Mouse (Mus musculus) heart, adult 2 months (tissue): ENCODE measurements around the gene Stag1. TPM values are rescaled to one million over a fixed set of nuclear protein-coding genes. Genes with fewer than 3 reads are reported as not detected.

ENCODE experiments used
- DNase-seq, 2 experiments: peaks; one replicate each; pipeline ENCODE4 v3.0.0; 2021
- H3K27ac ChIP-seq: fragments of 200-600 bp; 2 replicates; pipeline ENCODE4 v1.8.1; 2022
- H3K27me3 ChIP-seq: fragments of 200-500 bp; 2 replicates; pipeline ENCODE4 v1.6.1; 2012; ENCODE audit warnings: mild to moderate bottlenecking, low read length, inconsistent platforms, mixed read lengths; ENCODE audit not compliant: control insufficient read depth, insufficient read depth
- H3K36me3 ChIP-seq: fragments of 200-500 bp; 2 replicates; pipeline ENCODE4 v1.6.1; 2012; ENCODE audit warnings: low read length, inconsistent platforms; ENCODE audit not compliant: control insufficient read depth, insufficient read depth
- H3K4me1 ChIP-seq: fragments of 200-500 bp; 2 replicates; pipeline ENCODE4 v1.6.1; 2011; ENCODE audit warnings: low read length; ENCODE audit not compliant: control insufficient read depth, insufficient read depth
- H3K4me3 ChIP-seq: fragments of 200-600 bp; 2 replicates; pipeline ENCODE4 v1.8.1; 2022
- H3K79me2 ChIP-seq: fragments of 200-500 bp; replicated peaks from 2 replicates; pipeline ENCODE4 v1.6.1; 2012; ENCODE audit warnings: mild to moderate bottlenecking, inconsistent platforms, low read length, moderate library complexity, mixed read lengths; ENCODE audit not compliant: control insufficient read depth, insufficient read depth
- H3K9ac ChIP-seq: fragments of 200-500 bp; 2 replicates; pipeline ENCODE4 v1.6.1; 2012; ENCODE audit warnings: low read depth, mild to moderate bottlenecking, control low read depth, inconsistent platforms, low read length, mixed read lengths
- CTCF ChIP-seq: fragments of 200-600 bp; IDR thresholded peaks from 2 replicates; pipeline ENCODE4 v1.8.1; 2022; ENCODE audit warnings: antibody characterized with exemption, mild to moderate bottlenecking, moderate library complexity
- EP300 ChIP-seq: fragments of 200-500 bp; IDR thresholded peaks from 2 replicates; pipeline ENCODE4 v1.6.1; 2011; ENCODE audit warnings: low read depth, low read length, control low read depth; ENCODE audit not compliant: insufficient read depth
- POLR2A ChIP-seq: fragments of 200-500 bp; IDR thresholded peaks from 2 replicates; pipeline ENCODE4 v1.6.1; 2011; ENCODE audit warnings: mild to moderate bottlenecking, low read depth, low read length, control low read depth; ENCODE audit not compliant: insufficient read depth
- WGBS: fragments of 180-500 bp; shearing (Covaris S2); methylation state at CpG from one replicate; pipeline ENCODE4 v1.1.7; 2018; 5-methylcytosine and 5-hydroxymethylcytosine counted together
- intact Hi-C: fragments of 180-260 bp; cut with DNase I; formaldehyde crosslinking; loops from one replicate; pipeline ENCODE4 v1.15.1; 2025
- polyA plus RNA-seq: library from polyadenylated mRNA; depleted of rRNA; stranded (reverse); fragments of >200 nt; gene quantifications from 2 replicates; pipeline ENCODE4 v1.2.3, GENCODE M21; 2012
- total RNA-seq, 2 experiments: library from RNA; stranded (reverse); gene quantifications; 2 replicates each; pipeline ENCODE4 v1.2.3; 2021

The Stag1 gene
- total and polyA plus RNA-seq, 3 experiments = 4.1 to 27.8 (median 27.8) TPM

GRCm38 (mm10) chr9:100599761-100600328 lies 2.2 kb downstream of the Stag1 start:
- intact Hi-C loops = no loop called here
- H3K27me3 ChIP-seq = no peaks in the 10 kb centered on the region
- H3K27ac ChIP-seq = no peak overlapping the region
- 74% methylated on average over 3 of the region's 3 CpGs for WGBS
- no peaks in the 10 kb centered on the region for H3K36me3 ChIP-seq
- H3K79me2 ChIP-seq = no peaks in the 10 kb centered on the region
- DNase-seq = no peak
- no peaks in the 10 kb centered on the region for H3K4me1 ChIP-seq
- no peak overlapping the region for H3K4me3 ChIP-seq
- H3K9ac ChIP-seq = no peak overlapping the region
- no peak for TF ChIP-seq POLR2A
- TF ChIP-seq CTCF = no peak
- TF ChIP-seq EP300 = no peak

- WGBS = 76% methylated on average over 1 of the region's 1 CpGs
- no peak for DNase-seq
- Histone ChIP-seq H3K9ac (no peak overlapping the region), H3K4me3 (no peak overlapping the region), H3K36me3 (no peaks in the 10 kb centered on the region), H3K27me3 (no peaks in the 10 kb centered on the region), H3K4me1 (peaks cover 3% of the 10 kb centered on the region), H3K79me2 (no peaks in the 10 kb centered on the region), H3K27ac (no peak overlapping the region)
- no peak for TF ChIP-seq CTCF
- TF ChIP-seq EP300 = no peak
- no peak for TF ChIP-seq POLR2A
- intact Hi-C loops = no loop called here
Observed at GRCm38 (mm10) chr9:100602130-100602529, 4.5 kb downstream of the Stag1 start.

GRCm38 (mm10) chr9:100603156-100603555 lies 5.6 kb downstream of the Stag1 start:
- intact Hi-C loops = no loop called here
- WGBS = 72% methylated on average over 5 of the region's 5 CpGs
- H3K4me1 ChIP-seq = peaks cover 3% of the 10 kb centered on the region
- DNase-seq = no peak
- no peak overlapping the region for H3K9ac ChIP-seq
- H3K36me3 ChIP-seq = no peaks in the 10 kb centered on the region
- H3K27ac ChIP-seq = no peak overlapping the region
- H3K4me3 ChIP-seq = no peak overlapping the region
- H3K27me3 ChIP-seq = no peaks in the 10 kb centered on the region
- H3K79me2 ChIP-seq = no peaks in the 10 kb centered on the region
- TF ChIP-seq POLR2A (no peak), EP300 (no peak), CTCF (no peak)

- no peaks in the 10 kb centered on the region for H3K36me3 ChIP-seq
- intact Hi-C loops = no loop called here
- H3K9ac ChIP-seq = no peak overlapping the region
- H3K4me1 ChIP-seq = peaks cover 3% of the 10 kb centered on the region
- no peaks in the 10 kb centered on the region for H3K79me2 ChIP-seq
- WGBS = 89% methylated on average over 1 of the region's 1 CpGs
- no peak overlapping the region for H3K4me3 ChIP-seq
- TF ChIP-seq CTCF = no peak
- no peak overlapping the region for H3K27ac ChIP-seq
- DNase-seq = no peak
- no peaks in the 10 kb centered on the region for H3K27me3 ChIP-seq
Observed at GRCm38 (mm10) chr9:100605522-100605921, 7.9 kb downstream of the Stag1 start.

GRCm38 (mm10) chr9:100605985-100606554 lies 8.5 kb downstream of the Stag1 start:
- Histone ChIP-seq H3K9ac (no peak overlapping the region), H3K79me2 (no peaks in the 10 kb centered on the region), H3K4me1 (peaks cover 3% of the 10 kb centered on the region), H3K27ac (no peak overlapping the region), H3K27me3 (no peaks in the 10 kb centered on the region), H3K4me3 (no peak overlapping the region), H3K36me3 (no peaks in the 10 kb centered on the region)
- no peak for DNase-seq
- TF ChIP-seq POLR2A = no peak
- no peak for TF ChIP-seq CTCF
- TF ChIP-seq EP300 = no peak
- intact Hi-C loops = no loop called here
- 39% methylated on average over 7 of the region's 7 CpGs for WGBS

- Histone ChIP-seq H3K9ac (no peak overlapping the region), H3K36me3 (no peaks in the 10 kb centered on the region), H3K27me3 (no peaks in the 10 kb centered on the region), H3K79me2 (no peaks in the 10 kb centered on the region), H3K4me3 (no peak overlapping the region), H3K4me1 (peaks cover 2% of the 10 kb centered on the region), H3K27ac (no peak overlapping the region)
- intact Hi-C loops = no loop called here
- DNase-seq = no peak
- no peak for TF ChIP-seq POLR2A
- no peak for TF ChIP-seq EP300
- no peak for TF ChIP-seq CTCF
- 87% methylated on average over 3 of the region's 3 CpGs for WGBS
Observed at GRCm38 (mm10) chr9:100613501-100614071, 16.0 kb downstream of the Stag1 start.
